Mouse (Mus musculus) liver, embryonic 16.5 days (tissue): ENCODE results near the gene Usp49. TPM values are rescaled to one million over a fixed set of nuclear protein-coding genes. Genes with fewer than 3 reads are reported as not detected.

Experiments
- ATAC-seq: fragments of 200-750 bp; cut with Nextera tagmentation; 2 replicates; pipeline ENCODE4 v1.8.0; 2017; ENCODE audit warnings: low read depth, mild to moderate bottlenecking, moderate number of reproducible peaks, moderate library complexity
- H3K27ac ChIP-seq: fragments of 300-500 bp; sonication (generic); 2 replicates; pipeline ENCODE4 v1.5.1; 2014; ENCODE audit warnings: mild to moderate bottlenecking, low read length
- H3K27me3 ChIP-seq: fragments of 300-500 bp; sonication (generic); 2 replicates; pipeline ENCODE4 v1.6.1; 2014; ENCODE audit warnings: low read depth, low read length, mixed read lengths; ENCODE audit not compliant: control insufficient read depth, insufficient read depth
- H3K36me3 ChIP-seq: fragments of 300-500 bp; sonication (generic); 2 replicates; pipeline ENCODE4 v1.6.1; 2014; ENCODE audit warnings: mild to moderate bottlenecking; ENCODE audit not compliant: control insufficient read depth, insufficient read depth
- H3K4me1 ChIP-seq: fragments of 300-500 bp; sonication (generic); 2 replicates; pipeline ENCODE4 v1.6.1; 2014; ENCODE audit warnings: low read depth, low read length, mixed read lengths; ENCODE audit not compliant: control insufficient read depth
- H3K4me2 ChIP-seq: fragments of 300-500 bp; sonication (generic); 2 replicates; pipeline ENCODE4 v1.6.1; 2014; ENCODE audit warnings: low read depth, low read length, mixed read lengths
- H3K4me3 ChIP-seq: fragments of 300-500 bp; sonication (generic); 2 replicates; pipeline ENCODE4 v1.5.1; 2014; ENCODE audit warnings: low read depth, mild to moderate bottlenecking, low read length
- H3K9ac ChIP-seq: fragments of 300-500 bp; sonication (generic); 2 replicates; pipeline ENCODE4 v1.6.1; 2014; ENCODE audit warnings: low read depth, low read length
- H3K9me3 ChIP-seq: fragments of 300-500 bp; sonication (generic); replicated peaks from 2 replicates; pipeline ENCODE4 v1.6.1; 2016; ENCODE audit warnings: low read length; ENCODE audit not compliant: control insufficient read depth
- whole genome bisulfite sequencing: fragments of 180-500 bp; shearing (Covaris S2); extraction: QIAGEN DNeasy Blood & Tissue Kit; methylation state at CpG from one replicate; pipeline ENCODE4 v1.1.7; 2014; ENCODE audit not compliant: insufficient replicate concordance; 5-methylcytosine and 5-hydroxymethylcytosine counted together
- polyA plus RNA-seq: library from polyadenylated mRNA; unstranded; fragments of >200 nt; fragmentation: Nextera tagmentation; extraction: Ambion mirVana; gene quantifications from 2 replicates; pipeline ENCODE4 v1.2.1, GENCODE M21; 2015

Usp49 gene
- polyA plus RNA-seq, 1 experiment from 2014 or later = 3.6 TPM

- Histone ChIP-seq H3K27me3 (peaks cover 8% of the 10 kb centered on the region), H3K4me1 (peaks cover 2% of the 10 kb centered on the region; the same call in 1 of the 2 replicates), H3K36me3 (no peaks in the 10 kb centered on the region; the same call in 1 of the 2 replicates), H3K4me2 (no peak overlapping the region), H3K9ac (no peak overlapping the region), H3K27ac (no peak overlapping the region), H3K4me3 (no peak overlapping the region), H3K9me3 (no peaks in the 10 kb centered on the region)
- ATAC-seq = no peak
- WGBS = 38% methylated on average over 28 of the region's 28 CpGs
Observed at GRCm38 (mm10) chr17:47702548-47703345, 72.3 kb downstream of the Usp49 start.

DNA sequence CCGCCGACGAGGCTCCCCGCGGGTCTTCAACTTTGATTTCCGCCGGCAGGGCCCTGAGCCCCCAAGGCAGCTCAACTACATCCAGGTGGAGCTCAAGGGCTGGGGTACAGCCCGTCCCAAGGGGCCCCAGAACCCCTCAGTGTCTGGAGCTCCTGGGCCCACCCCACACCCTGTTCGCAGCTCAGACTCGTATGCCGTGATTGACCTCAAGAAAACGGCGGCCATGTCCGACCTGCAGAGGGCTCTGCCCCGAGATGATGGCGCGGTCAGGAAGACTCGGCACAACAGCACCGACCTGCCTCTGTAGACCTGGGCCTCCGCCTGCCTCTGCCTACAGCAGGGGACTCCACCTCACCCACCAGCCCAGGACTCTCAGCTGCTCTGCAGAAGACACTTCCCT is 73.1 kb downstream of the Usp49 start:
- H3K4me3 ChIP-seq = no peak overlapping the region
- no peaks in the 10 kb centered on the region for H3K9me3 ChIP-seq
- no peaks in the 10 kb centered on the region; the same call in 1 of the 2 replicates for H3K36me3 ChIP-seq
- peaks cover 2% of the 10 kb centered on the region; the same call in 1 of the 2 replicates for H3K4me1 ChIP-seq
- no peak for ATAC-seq
- 19% methylated on average over 20 of the region's 20 CpGs for WGBS
- no peak overlapping the region for H3K4me2 ChIP-seq
- H3K27ac ChIP-seq = no peak overlapping the region
- peaks cover 8% of the 10 kb centered on the region for H3K27me3 ChIP-seq
- no peak overlapping the region for H3K9ac ChIP-seq

DNA sequence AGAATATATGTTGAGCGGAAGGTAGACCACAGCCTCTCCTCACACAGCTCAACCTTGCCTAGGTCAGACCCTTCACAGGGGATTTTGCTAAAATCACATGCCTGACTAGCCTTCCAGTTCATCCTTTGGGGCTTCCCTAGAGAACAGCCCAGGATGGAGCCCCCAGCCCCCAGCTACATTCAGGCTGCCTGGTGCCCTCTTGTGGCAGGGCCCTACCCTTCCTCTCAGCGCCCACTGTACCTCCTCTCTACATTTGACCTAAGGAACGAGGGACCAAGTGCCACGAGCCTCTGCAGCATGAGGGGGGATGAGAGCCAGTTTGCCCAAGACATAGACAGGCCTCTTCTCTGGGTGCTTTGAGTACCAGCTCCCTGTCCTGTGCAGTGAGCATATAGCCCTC is 74.2 kb downstream of the Usp49 start:
- 52% methylated on average over 4 of the region's 4 CpGs for WGBS
- Histone ChIP-seq H3K27me3 (peaks cover 8% of the 10 kb centered on the region), H3K9me3 (no peaks in the 10 kb centered on the region), H3K27ac (no peak overlapping the region), H3K36me3 (no peaks in the 10 kb centered on the region; the same call in 1 of the 2 replicates), H3K4me1 (peaks cover 2% of the 10 kb centered on the region; the same call in 1 of the 2 replicates), H3K9ac (no peak overlapping the region), H3K4me2 (no peak overlapping the region), H3K4me3 (no peak overlapping the region)
- ATAC-seq = no peak

DNA sequence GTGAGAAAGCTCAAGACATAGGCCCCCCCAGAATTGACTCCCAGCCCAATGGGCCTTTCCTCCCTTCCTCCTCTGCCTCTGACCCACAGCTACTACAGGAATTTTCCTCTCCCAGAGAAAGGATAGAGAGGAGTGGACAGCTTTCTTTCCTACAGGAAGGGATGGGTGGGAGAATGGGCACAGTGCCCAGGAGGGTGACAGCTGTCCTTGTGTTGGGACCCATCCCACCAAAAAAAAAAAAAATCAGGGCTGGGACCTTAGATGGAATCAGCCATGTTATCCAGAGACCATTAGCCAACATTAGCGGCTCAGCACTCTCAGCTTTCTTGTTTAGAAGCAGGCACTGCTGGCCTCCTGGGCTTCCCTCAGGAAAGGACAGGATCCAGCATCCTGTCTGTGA is 75.7 kb downstream of the Usp49 start:
- no peaks in the 10 kb centered on the region; the same call in 1 of the 2 replicates for H3K36me3 ChIP-seq
- peaks cover 8% of the 10 kb centered on the region for H3K27me3 ChIP-seq
- no peak for ATAC-seq
- H3K4me1 ChIP-seq = no peaks in the 10 kb centered on the region
- no peak overlapping the region for H3K4me2 ChIP-seq
- no peak overlapping the region for H3K9ac ChIP-seq
- no peaks in the 10 kb centered on the region for H3K9me3 ChIP-seq
- no peak overlapping the region for H3K4me3 ChIP-seq
- 67% methylated on average over 1 of the region's 1 CpGs for WGBS
- no peak overlapping the region for H3K27ac ChIP-seq

DNA sequence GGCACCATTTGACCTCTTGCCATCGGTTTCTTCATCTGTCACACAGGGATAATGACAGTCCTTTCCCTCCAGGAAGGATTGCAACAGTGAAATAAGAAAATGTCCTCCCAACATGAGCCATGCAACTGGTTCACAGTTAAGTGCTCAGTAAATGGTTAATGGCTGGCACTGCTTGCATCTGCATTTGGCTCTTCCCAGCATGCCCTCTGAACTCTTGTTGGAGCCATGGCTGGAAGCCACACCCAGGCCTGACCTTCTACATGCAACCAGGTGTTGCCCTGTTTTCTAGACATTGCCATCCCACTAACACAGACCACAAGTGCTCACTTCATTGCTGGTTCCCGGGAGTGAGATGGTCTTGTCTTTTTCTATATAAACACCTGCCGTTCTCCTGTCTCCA is 77.5 kb downstream of the Usp49 start:
- Histone ChIP-seq H3K27me3 (peaks cover 8% of the 10 kb centered on the region), H3K4me3 (no peak overlapping the region), H3K4me2 (no peak overlapping the region), H3K4me1 (no peaks in the 10 kb centered on the region), H3K27ac (no peak overlapping the region), H3K9ac (no peak overlapping the region), H3K36me3 (no peaks in the 10 kb centered on the region), H3K9me3 (no peaks in the 10 kb centered on the region)
- WGBS = 66% methylated on average over 3 of the region's 3 CpGs
- no peak for ATAC-seq

GRCm38 (mm10) chr17:47708972-47709371 is 78.5 kb downstream of the Usp49 start:
- no peaks in the 10 kb centered on the region for H3K4me1 ChIP-seq
- H3K36me3 ChIP-seq = no peaks in the 10 kb centered on the region
- 66% methylated on average over 4 of the region's 4 CpGs for WGBS
- no peak overlapping the region for H3K4me3 ChIP-seq
- H3K4me2 ChIP-seq = no peak overlapping the region
- ATAC-seq = no peak
- no peaks in the 10 kb centered on the region; the same call in 1 of the 2 replicates for H3K27me3 ChIP-seq
- no peak overlapping the region for H3K27ac ChIP-seq
- H3K9me3 ChIP-seq = no peaks in the 10 kb centered on the region
- H3K9ac ChIP-seq = no peak overlapping the region

DNA sequence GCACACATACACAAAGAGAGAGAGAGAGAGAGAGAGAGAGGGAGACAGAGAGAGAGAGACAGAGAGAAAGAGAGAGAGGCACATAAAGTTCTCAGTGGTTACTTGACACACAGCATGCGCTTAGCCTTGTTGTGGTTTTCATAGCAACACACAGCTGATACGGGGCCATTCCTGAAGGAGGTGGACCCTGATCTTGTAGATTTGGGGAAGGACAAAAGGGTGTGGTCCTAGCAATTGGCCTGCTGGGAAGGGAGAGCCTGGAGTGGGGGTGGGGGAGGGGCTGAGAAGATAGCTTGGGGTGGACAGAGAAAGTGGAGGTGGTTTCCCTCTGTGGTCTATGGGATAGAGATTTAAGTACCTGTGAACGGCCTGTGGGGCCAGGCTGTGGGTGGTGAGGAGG is 79.5 kb downstream of the Usp49 start:
- 28% methylated on average over 3 of the region's 3 CpGs for WGBS
- no peaks in the 10 kb centered on the region for H3K4me1 ChIP-seq
- no peak for ATAC-seq

GRCm38 (mm10) chr17:47711883-47712282 is 81.4 kb downstream of the Usp49 start:
- WGBS = 44% methylated on average over 6 of the region's 6 CpGs
- Histone ChIP-seq H3K4me3 (no peak overlapping the region), H3K4me2 (no peak overlapping the region), H3K36me3 (no peaks in the 10 kb centered on the region), H3K4me1 (no peaks in the 10 kb centered on the region), H3K27ac (no peak overlapping the region), H3K9ac (no peak overlapping the region), H3K9me3 (no peaks in the 10 kb centered on the region), H3K27me3 (no peaks in the 10 kb centered on the region)
- ATAC-seq = no peak

More for the DNA sequence above, 79.5 kb downstream of the Usp49 start:
- H3K9me3 ChIP-seq = no peaks in the 10 kb centered on the region
- H3K4me3 ChIP-seq = no peak overlapping the region
- no peak overlapping the region for H3K9ac ChIP-seq
- no peaks in the 10 kb centered on the region for H3K27me3 ChIP-seq
- H3K4me2 ChIP-seq = no peak overlapping the region
- H3K36me3 ChIP-seq = no peaks in the 10 kb centered on the region
- H3K27ac ChIP-seq = no peak overlapping the region

- WGBS = 56% methylated on average over 11 of the region's 22 CpGs
- no peak for ATAC-seq
- Histone ChIP-seq H3K36me3 (no peaks in the 10 kb centered on the region), H3K4me1 (no peaks in the 10 kb centered on the region), H3K27ac (no peak overlapping the region), H3K9ac (no peak overlapping the region), H3K4me2 (no peak overlapping the region), H3K27me3 (no peaks in the 10 kb centered on the region), H3K4me3 (no peak overlapping the region), H3K9me3 (no peaks in the 10 kb centered on the region)
Observed at GRCm38 (mm10) chr17:47712889-47713571, 82.5 kb downstream of the Usp49 start.
